Mouse (Mus musculus) ES-E14 (cell line): Measurements from ENCODE around the gene Atp1b2.

Experiments
- CHD2 ChIP-seq: IDR thresholded peaks from 2 replicates; pipeline ENCODE4 v1.6.1; 2014; ENCODE audit warnings: mild to moderate bottlenecking, low read depth, low read length, inconsistent platforms
- MAFK ChIP-seq: IDR thresholded peaks from 2 replicates; pipeline ENCODE4 v1.6.1; 2014; ENCODE audit warnings: mild to moderate bottlenecking, low read depth, low read length, inconsistent platforms; ENCODE audit not compliant: insufficient read depth
- ZNF384 ChIP-seq: IDR thresholded peaks from 2 replicates; pipeline ENCODE4 v1.6.1; 2012; ENCODE audit warnings: low read depth, low read length, inconsistent platforms

DNA sequence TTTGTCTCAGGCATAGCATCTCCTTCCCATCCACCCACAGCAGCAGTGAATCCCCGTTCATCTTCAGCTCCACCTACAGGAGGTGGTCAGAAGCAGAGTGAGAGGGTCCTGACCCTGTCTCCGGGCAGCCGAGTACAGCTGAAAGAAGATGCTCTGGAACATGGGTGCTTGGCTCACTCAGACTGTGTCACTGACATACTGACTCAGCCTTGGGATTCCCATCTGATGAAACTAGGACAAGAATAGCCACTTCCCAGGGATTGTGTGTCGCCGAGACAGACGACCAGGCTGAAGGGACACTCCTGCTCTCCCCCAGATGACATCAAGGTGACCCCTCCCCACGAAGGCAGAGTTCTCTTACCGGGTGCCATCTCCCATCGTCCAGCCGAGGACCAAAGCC is 11.0 kb upstream of the Atp1b2 start:
- no peak for TF ChIP-seq ZNF384
- TF ChIP-seq MAFK = no peak
- TF ChIP-seq CHD2 = no peak
